Mouse (Mus musculus) myocyte (in vitro differentiated cells): ENCODE results near the gene Acot8. TPM values are rescaled to one million over a fixed set of nuclear protein-coding genes. Genes with fewer than 3 reads are reported as not detected.
A peak's percentile ranks its signal among the peaks of the same experiment; 100 is the strongest.

Experiments
- H3K27me3 ChIP-seq: one replicate; pipeline ENCODE4 v1.6.1; 2011; ENCODE audit not compliant: control insufficient read depth, insufficient read depth, insufficient read length
- H3K36me3 ChIP-seq: one replicate; pipeline ENCODE4 v1.6.1; 2011; ENCODE audit not compliant: control insufficient read depth, insufficient read depth
- H3K4me2 ChIP-seq: one replicate; pipeline ENCODE4 v1.6.1; 2011; ENCODE audit warnings: low read depth, control low read depth
- H3K4me3 ChIP-seq: one replicate; pipeline ENCODE4 v1.5.1; 2011; ENCODE audit warnings: mild to moderate bottlenecking, control low read depth, moderate library complexity
- H3K79me2 ChIP-seq: one replicate; pipeline ENCODE4 v1.6.1; 2011; ENCODE audit not compliant: control insufficient read depth, insufficient read depth
- H3ac ChIP-seq: one replicate; pipeline ENCODE4 v1.6.1; 2011; ENCODE audit not compliant: control insufficient read depth, insufficient read length
- CEBPB ChIP-seq: IDR thresholded peaks from 2 replicates; pipeline ENCODE4 v1.6.1; 2011; ENCODE audit warnings: mild to moderate bottlenecking, moderate library complexity; ENCODE audit not compliant: poor library complexity, insufficient read depth, severe bottlenecking
- E2F4 ChIP-seq: IDR thresholded peaks from one replicate; pipeline ENCODE4 v1.6.1; 2011; ENCODE audit warnings: mild to moderate bottlenecking, control low read depth, moderate library complexity; ENCODE audit not compliant: insufficient read depth
- MAX ChIP-seq: IDR thresholded peaks from one replicate; pipeline ENCODE4 v1.6.1; 2011; ENCODE audit warnings: low read depth, mild to moderate bottlenecking, control low read depth
- MYOD1 ChIP-seq, 3 experiments: IDR thresholded peaks; one replicate each; pipeline ENCODE4 v1.6.1; 2011; ENCODE audit warnings: control low read depth in 2 of 3, low read depth in 2 of 3, mild to moderate bottlenecking in 2 of 3, moderate library complexity in 1 of 3; ENCODE audit not compliant: insufficient read length in 2 of 3, control insufficient read depth in 1 of 3
- MYOG ChIP-seq, 3 experiments: IDR thresholded peaks; one replicate each; pipeline ENCODE4 v1.6.1; 2011; ENCODE audit warnings: control low read depth in 2 of 3, low read depth in 2 of 3, mild to moderate bottlenecking in 2 of 3; ENCODE audit not compliant: insufficient read length in 2 of 3, control insufficient read depth in 1 of 3, insufficient read depth in 1 of 3
- POLR2A ChIP-seq: IDR thresholded peaks from one replicate; pipeline ENCODE4 v1.6.1; 2011; ENCODE audit warnings: low read depth, mild to moderate bottlenecking, control low read depth, moderate library complexity; ENCODE audit not compliant: insufficient read length
- POLR2AphosphoS2 ChIP-seq: IDR thresholded peaks from one replicate; pipeline ENCODE4 v1.6.1; 2011; ENCODE audit warnings: low read depth, control low read depth; ENCODE audit not compliant: insufficient read length
- REST ChIP-seq: IDR thresholded peaks from one replicate; pipeline ENCODE4 v1.6.1; 2011; ENCODE audit warnings: mild to moderate bottlenecking, control low read depth, moderate library complexity; ENCODE audit not compliant: insufficient read depth, insufficient read length
- SRF ChIP-seq: IDR thresholded peaks from one replicate; pipeline ENCODE4 v1.6.1; 2011; ENCODE audit warnings: low read depth; ENCODE audit not compliant: control insufficient read depth, insufficient read length
- TCF12 ChIP-seq: IDR thresholded peaks from one replicate; pipeline ENCODE4 v1.6.1; 2011; ENCODE audit warnings: mild to moderate bottlenecking, control low read depth; ENCODE audit not compliant: poor library complexity, insufficient read depth, severe bottlenecking
- TCF3 ChIP-seq: IDR thresholded peaks from one replicate; pipeline ENCODE4 v1.6.1; 2011; ENCODE audit warnings: low read depth, control low read depth; ENCODE audit not compliant: insufficient read length
- USF1 ChIP-seq: IDR thresholded peaks from one replicate; pipeline ENCODE4 v1.6.1; 2011; ENCODE audit warnings: low read depth, mild to moderate bottlenecking, control low read depth, moderate library complexity
- polyA plus RNA-seq: library from polyadenylated mRNA; unstranded; fragments of >200 nt; fragmentation: generic; extraction: Trizol; gene quantifications from one replicate; pipeline ENCODE4 v1.2.1, GENCODE M21; 2012; ENCODE audit warnings: missing spikeins

Acot8 gene
- polyA plus RNA-seq, 1 experiment = 24.5 TPM

DNA sequence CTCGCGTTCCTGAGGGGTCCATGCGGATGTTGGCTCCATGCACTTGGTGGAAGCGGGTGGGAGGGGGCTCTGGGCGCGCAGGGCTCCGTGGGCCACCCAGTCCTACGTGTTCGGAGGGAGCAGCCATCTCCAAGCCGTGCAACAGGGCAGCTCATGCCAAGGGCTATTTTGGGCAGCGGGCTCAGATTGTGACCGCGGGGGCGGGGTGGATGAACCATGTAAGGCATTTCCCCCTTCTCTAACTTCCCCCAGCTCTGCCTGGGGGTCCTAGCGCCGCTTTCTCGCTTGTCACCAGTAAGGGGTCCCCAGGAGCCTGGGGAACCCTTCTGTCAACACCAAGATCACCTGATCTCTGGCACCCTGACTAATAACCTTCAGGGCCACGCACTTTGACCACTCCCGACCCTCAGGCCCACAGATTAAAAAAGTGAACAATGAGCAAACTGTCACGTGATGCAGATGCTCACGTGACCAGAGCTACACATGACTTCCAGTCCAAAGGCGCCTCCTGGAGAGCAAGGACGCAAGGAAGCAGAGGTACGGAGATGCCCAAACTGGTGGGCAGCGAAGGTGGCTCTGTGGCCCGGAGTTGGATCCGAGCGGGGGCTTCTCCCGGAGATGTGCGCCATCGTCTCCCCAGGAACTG is 28.8 kb upstream of the Acot8 start, which contains the start of gene Neurl2:
Neurl2 (minus strand) TSS at position 143 of the 646 bp plus-strand sequence.
- Histone ChIP-seq H3K4me2 (peak within 1 kb of the TSS; percentile 92), H3K27me3 (no peaks in the 10 kb centered on the region), H3K4me3 (peak within 1 kb of the TSS; percentile 74), H3K79me2 (no peaks in the 10 kb centered on the region), H3K36me3 (no peaks in the 10 kb centered on the region), H3ac (peak within 1 kb of the TSS; percentile 18)
- no peak for TF ChIP-seq REST
- TF ChIP-seq CEBPB = no peak
- no peak for TF ChIP-seq TCF12
- peak; percentile 100 for TF ChIP-seq USF1
- TF ChIP-seq SRF = peak; percentile 97
- no peak for TF ChIP-seq E2F4
- peak; percentile 61 for TF ChIP-seq MAX
- peak; percentile 69 for TF ChIP-seq POLR2A
- TF ChIP-seq MYOG (IDR thresholded peaks at IDR 0.05; ENCODE audit: control insufficient read depth in 1 of 3, insufficient read depth in 1 of 3, insufficient read length in 2 of 3, low read depth in 2 of 3) = peak in 1 of 3 experiments; percentile 2
- TF ChIP-seq MYOD1 (IDR thresholded peaks at IDR 0.05; ENCODE audit: control insufficient read depth in 1 of 3, insufficient read length in 2 of 3, low read depth in 2 of 3) = no peak
- no peak for TF ChIP-seq TCF3
- peak; percentile 80 for TF ChIP-seq POLR2AphosphoS2

DNA sequence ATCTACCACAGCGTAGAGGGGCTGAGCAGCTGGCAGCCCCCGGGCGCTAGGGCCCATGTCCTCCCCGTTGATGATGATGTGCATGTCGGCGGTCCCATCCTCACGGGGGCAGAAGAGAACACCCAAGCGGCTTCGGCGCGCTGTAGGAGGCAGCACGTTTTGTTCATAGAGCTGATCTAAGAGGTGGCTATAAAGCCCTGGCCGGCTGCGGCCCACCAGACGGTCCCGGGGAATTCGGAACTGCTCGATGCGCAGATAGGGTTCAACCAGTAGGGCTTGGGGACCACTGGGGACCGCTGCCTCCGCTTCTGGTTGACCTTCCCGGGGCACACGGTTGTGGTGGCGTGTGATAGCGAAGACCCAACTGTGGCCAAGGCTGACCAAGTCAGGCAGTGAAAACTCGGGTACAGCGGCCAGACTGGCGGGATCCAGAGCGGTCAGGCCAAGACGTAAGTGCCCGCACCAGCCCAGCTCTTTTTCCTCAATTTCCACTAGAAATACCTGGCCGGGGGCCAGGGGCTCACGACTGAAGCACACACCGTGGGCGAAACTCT is 28.1 kb upstream of the Acot8 start, which contains the start of gene Ctsa:
Ctsa (plus strand) TSS at position 126 of the 554 bp plus-strand sequence.
- Histone ChIP-seq H3K27me3 (no peaks in the 10 kb centered on the region), H3K36me3 (no peaks in the 10 kb centered on the region), H3K79me2 (no peaks in the 10 kb centered on the region), H3ac (peak within 1 kb of the TSS; percentile 18), H3K4me3 (peak within 1 kb of the TSS; percentile 74), H3K4me2 (peak within 1 kb of the TSS; percentile 92)
- TF ChIP-seq E2F4 (no peak), POLR2AphosphoS2 (peak; percentile 58), MYOD1 (IDR thresholded peaks at IDR 0.05; ENCODE audit: control insufficient read depth in 1 of 3, insufficient read length in 2 of 3, low read depth in 2 of 3) (peak in 1 of 3 experiments; percentile 48), MYOG (IDR thresholded peaks at IDR 0.05; ENCODE audit: control insufficient read depth in 1 of 3, insufficient read depth in 1 of 3, insufficient read length in 2 of 3, low read depth in 2 of 3) (peak in 2 of 3 experiments; percentile 10 to 25), TCF3 (no peak), POLR2A (peak; percentile 37), MAX (no peak)

- Histone ChIP-seq H3K4me2 (peak overlapping the region; percentile 92), H3K36me3 (no peaks in the 10 kb centered on the region), H3K79me2 (no peaks in the 10 kb centered on the region), H3K27me3 (no peaks in the 10 kb centered on the region), H3K4me3 (peak overlapping the region; percentile 74), H3ac (no peak overlapping the region)
- TF ChIP-seq CEBPB = no peak
These were observed 27.5 kb upstream of the Acot8 start for GRCm38 (mm10) chr2:164832032-164832747.

- Histone ChIP-seq H3K27me3 (no peaks in the 10 kb centered on the region), H3K4me3 (no peak overlapping the region), H3ac (no peak overlapping the region), H3K79me2 (no peaks in the 10 kb centered on the region), H3K36me3 (peaks cover 5% of the 10 kb centered on the region), H3K4me2 (no peak overlapping the region)
- TF ChIP-seq TCF12 (no peak), USF1 (no peak), SRF (no peak), POLR2A (no peak), CEBPB (no peak), TCF3 (no peak), MAX (no peak), E2F4 (no peak), POLR2AphosphoS2 (no peak), REST (no peak), MYOD1 (IDR thresholded peaks at IDR 0.05; ENCODE audit: control insufficient read depth in 1 of 3, insufficient read length in 2 of 3, low read depth in 2 of 3) (no peak), MYOG (IDR thresholded peaks at IDR 0.05; ENCODE audit: control insufficient read depth in 1 of 3, insufficient read depth in 1 of 3, insufficient read length in 2 of 3, low read depth in 2 of 3) (no peak)
These were observed 26.3 kb upstream of the Acot8 start for GRCm38 (mm10) chr2:164831029-164831428.
